Mouse (Mus musculus): Measurements from ENCODE around the gene Gm20721. TPM values are rescaled to one million over a fixed set of nuclear protein-coding genes. Genes with fewer than 3 reads are reported as not detected.

Gm20721 gene
- polyA plus RNA-seq, 1 experiment from 2014 or later, result 8.8 TPM

- H3K36me3 ChIP-seq, result no peaks in the 10 kb centered on the region
- peaks cover 40% of the 10 kb centered on the region for H3K9me3 ChIP-seq
- peaks cover 48% of the 10 kb centered on the region for H3K4me1 ChIP-seq
- H3K27ac ChIP-seq (replicated peaks), result peak overlapping the region; percentile 75
- peak overlapping the region; percentile 59 for H3K4me2 ChIP-seq (replicated peaks)
- H3K4me3 ChIP-seq, result peak overlapping the region; percentile 54
- WGBS, result 41% methylated on average over 35 of the region's 36 CpGs
- peaks cover 35% of the 10 kb centered on the region for H3K27me3 ChIP-seq
- H3K9ac ChIP-seq (replicated peaks), result peak overlapping the region; percentile 73
- peak; percentile 89 for ATAC-seq (ENCODE audit: low FRiP score, low read depth)
Measured at GRCm38 (mm10) chr2:174295175-174295899, 51.2 kb downstream of the Gm20721 start.

GRCm38 (mm10) chr2:174294457-174294856 lies 52.1 kb downstream of the Gm20721 start:
- H3K27ac ChIP-seq (replicated peaks), result peak overlapping the region; percentile 75
- H3K27me3 ChIP-seq, result peaks cover 32% of the 10 kb centered on the region
- ATAC-seq (ENCODE audit: low FRiP score, low read depth), result no peak
- peak overlapping the region; percentile 73 for H3K9ac ChIP-seq (replicated peaks)
- 56% methylated on average over 8 of the region's 8 CpGs for WGBS
- peak overlapping the region; percentile 54 for H3K4me3 ChIP-seq
- H3K4me1 ChIP-seq, result peaks cover 46% of the 10 kb centered on the region
- no peaks in the 10 kb centered on the region for H3K36me3 ChIP-seq
- H3K9me3 ChIP-seq, result peaks cover 31% of the 10 kb centered on the region
- peak overlapping the region; percentile 53 for H3K4me2 ChIP-seq (replicated peaks)

DNA sequence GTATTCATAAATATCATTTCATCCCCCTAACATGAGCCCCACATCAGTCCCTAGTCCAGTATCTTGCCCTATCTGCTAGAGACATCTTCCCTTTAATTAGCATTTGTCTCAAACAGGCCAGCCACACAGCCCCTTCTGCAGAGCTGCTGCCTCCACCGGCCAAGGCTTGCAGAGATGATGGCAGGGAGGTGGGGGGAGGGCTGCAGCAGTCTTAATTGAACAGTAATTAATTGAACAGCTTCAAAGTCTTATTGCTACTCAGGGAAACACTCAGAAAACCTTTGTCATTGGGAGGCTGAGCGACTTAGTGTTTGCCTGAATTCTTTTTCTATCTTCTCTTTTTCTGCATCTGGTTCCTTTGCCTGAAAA lies 54.9 kb downstream of the Gm20721 start:
- Histone ChIP-seq H3K4me3 (peak overlapping the region; percentile 38), H3K9me3 (peaks cover 16% of the 10 kb centered on the region), H3K9ac (replicated peaks) (0 out of 2 replicates have a peak overlapping the region, but pooled peaks have one; percentile 38), H3K4me2 (replicated peaks) (peak overlapping the region; percentile 63), H3K4me1 (peaks cover 45% of the 10 kb centered on the region), H3K27me3 (peaks cover 30% of the 10 kb centered on the region), H3K36me3 (peaks cover 6% of the 10 kb centered on the region), H3K27ac (replicated peaks) (no peak overlapping the region)
- ATAC-seq (ENCODE audit: low FRiP score, low read depth), result no peak
- WGBS, result 56% methylated on average over 2 of the region's 2 CpGs

DNA sequence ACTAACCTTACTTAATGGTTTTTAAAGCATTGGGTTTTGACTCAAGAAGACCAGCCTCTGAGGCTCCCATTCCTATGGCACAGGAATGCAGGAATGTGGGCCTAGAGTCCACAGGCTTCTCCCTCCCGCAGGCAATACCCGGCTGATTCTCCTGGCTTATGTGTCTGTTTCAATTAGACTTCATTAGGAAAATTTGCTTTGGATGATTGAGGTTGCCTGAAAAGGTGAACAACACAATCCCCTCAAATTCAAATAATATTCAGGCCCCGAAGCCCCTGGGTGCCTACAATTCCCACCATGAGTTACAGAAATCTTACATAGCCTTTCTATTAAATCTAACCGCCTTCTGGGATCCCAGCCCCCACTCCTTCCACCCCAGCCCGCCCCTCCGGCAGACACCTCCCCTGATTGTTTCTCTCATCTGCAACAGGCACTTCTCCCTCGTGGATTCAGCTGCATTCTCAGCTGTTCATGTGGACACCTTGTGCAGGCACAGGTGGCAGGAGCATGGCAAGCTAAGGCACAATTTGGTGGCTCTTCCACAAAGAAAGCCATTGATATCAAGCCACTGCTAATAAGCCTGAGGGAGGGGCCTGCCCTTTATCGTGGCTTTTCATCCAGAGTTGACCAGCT lies 55.4 kb downstream of the Gm20721 start:
- ATAC-seq (ENCODE audit: low FRiP score, low read depth), result no peak
- Histone ChIP-seq H3K9ac (replicated peaks) (0 out of 2 replicates have a peak overlapping the region, but pooled peaks have one; percentile 7), H3K4me3 (peak overlapping the region; percentile 38), H3K4me1 (peaks cover 40% of the 10 kb centered on the region), H3K27ac (replicated peaks) (no peak overlapping the region), H3K36me3 (peaks cover 11% of the 10 kb centered on the region), H3K9me3 (peaks cover 17% of the 10 kb centered on the region), H3K27me3 (peaks cover 35% of the 10 kb centered on the region), H3K4me2 (replicated peaks) (peak overlapping the region; percentile 63)
- WGBS, result 57% methylated on average over 8 of the region's 8 CpGs

- 49% methylated on average over 12 of the region's 12 CpGs for whole genome bisulfite sequencing
- Histone ChIP-seq H3K27me3 (peaks cover 58% of the 10 kb centered on the region), H3K4me1 (peaks cover 38% of the 10 kb centered on the region), H3K4me2 (replicated peaks) (no peak overlapping the region), H3K9me3 (peaks cover 23% of the 10 kb centered on the region), H3K4me3 (no peak overlapping the region), H3K36me3 (peaks cover 34% of the 10 kb centered on the region), H3K27ac (replicated peaks) (no peak overlapping the region), H3K9ac (replicated peaks) (no peak overlapping the region)
- no peak for ATAC-seq (ENCODE audit: low FRiP score, low read depth)
Measured at GRCm38 (mm10) chr2:174288673-174289430, 57.7 kb downstream of the Gm20721 start.

DNA sequence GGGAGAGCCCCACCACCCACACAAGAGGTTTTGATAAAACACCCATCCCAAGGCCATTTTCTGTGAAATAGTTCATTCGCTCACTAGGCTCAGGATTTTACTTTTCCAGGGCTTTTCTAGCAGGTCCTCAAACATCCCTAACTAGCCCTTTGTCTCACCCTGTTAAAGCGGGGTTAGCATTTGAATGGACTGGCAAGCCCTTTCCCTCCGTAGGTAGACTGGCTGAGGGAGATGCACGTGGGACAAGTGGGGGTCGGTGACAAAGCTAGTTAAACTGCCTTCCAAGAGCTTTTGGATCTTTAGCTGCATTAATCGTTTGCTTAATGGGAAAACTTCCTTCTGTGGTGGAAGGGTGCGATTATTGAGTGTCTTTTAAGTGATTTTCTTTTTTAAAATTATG lies 58.6 kb downstream of the Gm20721 start:
- ATAC-seq (ENCODE audit: low FRiP score, low read depth), result no peak
- 35% methylated on average over 7 of the region's 7 CpGs for WGBS
- Histone ChIP-seq H3K4me3 (no peak overlapping the region), H3K4me1 (peaks cover 36% of the 10 kb centered on the region), H3K9ac (replicated peaks) (no peak overlapping the region), H3K4me2 (replicated peaks) (no peak overlapping the region), H3K27ac (replicated peaks) (no peak overlapping the region), H3K27me3 (peaks cover 67% of the 10 kb centered on the region), H3K36me3 (peaks cover 43% of the 10 kb centered on the region), H3K9me3 (peaks cover 23% of the 10 kb centered on the region)

- peaks cover 67% of the 10 kb centered on the region for H3K27me3 ChIP-seq
- peaks cover 60% of the 10 kb centered on the region for H3K36me3 ChIP-seq
- peaks cover 17% of the 10 kb centered on the region for H3K4me1 ChIP-seq
- H3K4me2 ChIP-seq (replicated peaks), result no peak overlapping the region
- no peak for ATAC-seq (ENCODE audit: low FRiP score, low read depth)
- no peak overlapping the region for H3K27ac ChIP-seq (replicated peaks)
- no peak overlapping the region for H3K9ac ChIP-seq (replicated peaks)
- H3K9me3 ChIP-seq, result peaks cover 23% of the 10 kb centered on the region
- H3K4me3 ChIP-seq, result no peak overlapping the region
- 53% methylated on average over 34 of the region's 34 CpGs for WGBS
Measured at GRCm38 (mm10) chr2:174285921-174286470, 60.5 kb downstream of the Gm20721 start.

DNA sequence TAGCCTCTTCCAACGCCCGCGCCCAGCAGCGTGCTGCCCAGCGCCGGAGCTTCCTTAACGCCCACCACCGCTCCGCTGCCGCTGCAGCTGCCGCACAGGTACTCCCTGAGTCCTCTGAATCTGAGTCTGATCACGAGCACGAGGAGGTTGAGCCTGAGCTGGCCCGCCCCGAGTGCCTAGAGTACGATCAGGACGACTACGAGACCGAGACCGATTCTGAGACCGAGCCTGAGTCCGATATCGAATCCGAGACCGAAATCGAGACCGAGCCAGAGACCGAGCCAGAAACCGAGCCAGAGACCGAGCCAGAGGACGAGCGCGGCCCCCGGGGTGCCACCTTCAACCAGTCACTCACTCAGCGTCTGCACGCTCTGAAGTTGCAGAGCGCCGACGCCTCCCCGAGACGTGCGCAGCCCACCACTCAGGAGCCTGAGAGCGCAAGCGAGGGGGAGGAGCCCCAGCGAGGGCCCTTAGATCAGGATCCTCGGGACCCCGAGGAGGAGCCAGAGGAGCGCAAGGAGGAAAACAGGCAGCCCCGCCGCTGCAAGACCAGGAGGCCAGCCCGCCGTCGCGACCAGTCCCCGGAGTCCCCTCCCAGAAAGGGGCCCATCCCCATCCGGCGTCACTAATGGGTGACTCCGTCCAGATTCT lies 61.6 kb downstream of the Gm20721 start:
- Histone ChIP-seq H3K27ac (replicated peaks) (no peak overlapping the region), H3K9ac (replicated peaks) (no peak overlapping the region), H3K4me3 (peak overlapping the region; percentile 29), H3K27me3 (peaks cover 65% of the 10 kb centered on the region), H3K4me2 (replicated peaks) (peak overlapping the region; percentile 47), H3K36me3 (peaks cover 70% of the 10 kb centered on the region), H3K4me1 (peaks cover 10% of the 10 kb centered on the region), H3K9me3 (peaks cover 23% of the 10 kb centered on the region)
- no peak for ATAC-seq (ENCODE audit: low FRiP score, low read depth)
- 46% methylated on average over 58 of the region's 58 CpGs for WGBS

- ATAC-seq (ENCODE audit: low FRiP score, low read depth), result peak; percentile 41; the same call in 1 of the 2 replicates
- 56% methylated on average over 19 of the region's 19 CpGs for WGBS
- H3K4me1 ChIP-seq, result peaks cover 3% of the 10 kb centered on the region; the same call in 1 of the 2 replicates
- H3K27me3 ChIP-seq, result peaks cover 56% of the 10 kb centered on the region
- H3K4me2 ChIP-seq (replicated peaks), result peak within 1 kb of the TSS; percentile 47
- peak within 1 kb of the TSS; percentile 29 for H3K4me3 ChIP-seq
- H3K36me3 ChIP-seq, result peaks cover 74% of the 10 kb centered on the region
- H3K9me3 ChIP-seq, result peaks cover 23% of the 10 kb centered on the region
- no peak within 1 kb of the TSS for H3K27ac ChIP-seq (replicated peaks)
- H3K9ac ChIP-seq (replicated peaks), result no peak within 1 kb of the TSS
Measured at GRCm38 (mm10) chr2:174284011-174284410, 62.5 kb downstream of the Gm20721 start, which contains the start of gene Gnas. Gene Gnas (plus strand): TSS chr2:174284320.

DNA sequence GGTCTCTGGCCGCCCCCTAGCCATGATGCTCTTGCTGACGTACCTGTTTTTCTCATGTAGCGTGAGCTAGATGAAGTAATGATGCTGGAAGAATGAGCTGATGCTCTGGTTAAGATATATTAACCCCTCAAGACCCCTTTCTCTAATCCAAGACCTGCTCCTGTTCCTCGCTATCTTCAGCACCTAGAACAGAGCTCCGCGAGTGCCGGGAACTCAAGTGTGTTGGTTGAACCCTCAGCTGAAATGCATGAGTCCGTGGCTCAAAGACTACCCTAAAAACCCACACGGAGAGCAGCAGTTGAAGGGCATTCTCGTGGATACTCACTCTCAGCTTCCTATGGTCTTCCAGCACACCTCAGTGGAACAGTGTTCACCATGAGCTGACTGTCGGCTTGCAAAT lies 63.2 kb downstream of the Gm20721 start:
- 62% methylated on average over 11 of the region's 11 CpGs for WGBS
- H3K4me3 ChIP-seq, result peak overlapping the region; percentile 29; the same call in 1 of the 2 replicates

More for the DNA sequence above, 63.2 kb downstream of the Gm20721 start:
- no peak overlapping the region for H3K27ac ChIP-seq (replicated peaks)
- no peak overlapping the region for H3K9ac ChIP-seq (replicated peaks)
- H3K9me3 ChIP-seq, result peaks cover 23% of the 10 kb centered on the region
- H3K36me3 ChIP-seq, result peaks cover 74% of the 10 kb centered on the region
- H3K4me2 ChIP-seq (replicated peaks), result peak overlapping the region; percentile 47
- H3K4me1 ChIP-seq, result peaks cover 3% of the 10 kb centered on the region; the same call in 1 of the 2 replicates
- H3K27me3 ChIP-seq, result peaks cover 51% of the 10 kb centered on the region
- no peak for ATAC-seq (ENCODE audit: low FRiP score, low read depth)
